Mouse (Mus musculus) kidney, embryonic 16.5 days (tissue): Measurements from ENCODE around the gene Fate1. TPM values are rescaled to one million over a fixed set of nuclear protein-coding genes. Genes with fewer than 3 reads are reported as not detected.

Experiments used
- ATAC-seq: fragments of 200-750 bp; cut with Nextera tagmentation; 2 replicates; pipeline ENCODE4 v1.8.0; 2017; ENCODE audit warnings: moderate TSS enrichment; ENCODE audit not compliant: low FRiP score, low TSS enrichment
- H3K27ac ChIP-seq: fragments of 300-500 bp; sonication (generic); 2 replicates; pipeline ENCODE4 v1.5.1; 2014; ENCODE audit warnings: low read length
- H3K27me3 ChIP-seq: fragments of 300-500 bp; sonication (generic); 2 replicates; pipeline ENCODE4 v1.6.1; 2014; ENCODE audit warnings: low read length, control low read depth, mixed read lengths; ENCODE audit not compliant: insufficient read depth
- H3K36me3 ChIP-seq: fragments of 300-500 bp; sonication (generic); 2 replicates; pipeline ENCODE4 v1.6.1; 2014; ENCODE audit warnings: low read length, control low read depth, mixed read lengths; ENCODE audit not compliant: insufficient read depth
- H3K4me1 ChIP-seq: fragments of 300-500 bp; sonication (generic); 2 replicates; pipeline ENCODE4 v1.6.1; 2014; ENCODE audit warnings: low read length, control low read depth, mixed read lengths; ENCODE audit not compliant: insufficient read depth
- H3K4me2 ChIP-seq: fragments of 300-500 bp; sonication (generic); replicated peaks from 2 replicates; pipeline ENCODE4 v1.6.1; 2014; ENCODE audit warnings: low read depth, low read length
- H3K4me3 ChIP-seq: fragments of 300-500 bp; sonication (generic); 2 replicates; pipeline ENCODE4 v1.5.1; 2014; ENCODE audit warnings: mild to moderate bottlenecking, low read length
- H3K9ac ChIP-seq: fragments of 300-500 bp; sonication (generic); replicated peaks from 2 replicates; pipeline ENCODE4 v1.6.1; 2014; ENCODE audit warnings: low read length
- H3K9me3 ChIP-seq: fragments of 300-500 bp; sonication (generic); 2 replicates; pipeline ENCODE4 v1.6.1; 2016; ENCODE audit warnings: low read length, control low read depth
- WGBS: fragments of 180-500 bp; shearing (Covaris S2); extraction: QIAGEN DNeasy Blood & Tissue Kit; methylation state at CpG from one replicate; pipeline ENCODE4 v1.1.7; 2014; 5-methylcytosine and 5-hydroxymethylcytosine counted together
- polyA plus RNA-seq: library from polyadenylated mRNA; unstranded; fragments of >200 nt; fragmentation: Nextera tagmentation; extraction: Ambion mirVana; gene quantifications from 2 replicates; pipeline ENCODE4 v1.2.1, GENCODE M21; 2015

Gene Fate1
- polyA plus RNA-seq, 1 experiment from 2014 or later = 0.22 TPM

GRCm38 (mm10) chrX:72022750-72023398 is 50.1 kb downstream of the Fate1 start:
- H3K4me2 ChIP-seq = no peak overlapping the region
- no peaks in the 10 kb centered on the region for H3K9me3 ChIP-seq
- ATAC-seq = no peak; the same call in 1 of the 2 replicates
- H3K27ac ChIP-seq = no peak overlapping the region
- WGBS = 45% methylated on average over 10 of the region's 10 CpGs
- H3K4me1 ChIP-seq = no peaks in the 10 kb centered on the region
- H3K36me3 ChIP-seq = no peaks in the 10 kb centered on the region
- H3K4me3 ChIP-seq = no peak overlapping the region
- no peak overlapping the region for H3K9ac ChIP-seq
- H3K27me3 ChIP-seq = no peaks in the 10 kb centered on the region

- WGBS = 89% methylated on average over 3 of the region's 3 CpGs
- H3K36me3 ChIP-seq = no peaks in the 10 kb centered on the region
- H3K27me3 ChIP-seq = no peaks in the 10 kb centered on the region
- no peak overlapping the region for H3K4me3 ChIP-seq
- ATAC-seq = no peak
- H3K9ac ChIP-seq = no peak overlapping the region
- no peak overlapping the region for H3K4me2 ChIP-seq
- H3K9me3 ChIP-seq = no peaks in the 10 kb centered on the region
- no peaks in the 10 kb centered on the region for H3K4me1 ChIP-seq
- H3K27ac ChIP-seq = no peak overlapping the region
Observed at GRCm38 (mm10) chrX:72023542-72023941, 50.8 kb downstream of the Fate1 start.

Other genes starting within 250 kb of the Fate1 start
- gene Vma21, start 157.1 kb upstream of the Fate1 start, polyA plus RNA-seq = 39.8 and 41.1 TPM in 2 replicates
- gene Gm1141, start 52.0 kb upstream of the Fate1 start, polyA plus RNA-seq = 0.09 TPM in 1 of 2 replicates, not detected in the other
- gene Prrg3, start 10.4 kb upstream of the Fate1 start, polyA plus RNA-seq = 11.3 and 12.1 TPM in 2 replicates
- gene Cnga2, start 18.9 kb downstream of the Fate1 start, polyA plus RNA-seq = 0.06 and 0.10 TPM in 2 replicates
- not detected in 2 replicates for gene Magea4, start 249.0 kb downstream of the Fate1 start, polyA plus RNA-seq